Mouse (Mus musculus) forebrain, postnatal 0 days (tissue): Measurements from ENCODE around the gene Nfatc2ip. TPM values are rescaled to one million over a fixed set of nuclear protein-coding genes. Genes with fewer than 3 reads are reported as not detected.

Source experiments
- ATAC-seq: fragments of 200-750 bp; cut with Nextera tagmentation; 2 replicates; pipeline ENCODE4 v1.8.0; 2017; ENCODE audit warnings: mild to moderate bottlenecking, moderate library complexity
- DNase-seq: peaks from one replicate; pipeline ENCODE4 v3.0.0-alpha.2; 2015
- H3K27ac ChIP-seq: fragments of 300-500 bp; sonication (generic); 2 replicates; pipeline ENCODE4 v1.5.1; 2014; ENCODE audit warnings: low read depth, mild to moderate bottlenecking, antibody characterized with exemption, low read length, moderate library complexity, mixed read lengths
- H3K27me3 ChIP-seq: fragments of 300-500 bp; sonication (generic); 2 replicates; pipeline ENCODE4 v1.6.1; 2014; ENCODE audit warnings: mild to moderate bottlenecking, low read length, mixed read lengths; ENCODE audit not compliant: insufficient read depth
- H3K36me3 ChIP-seq: fragments of 300-500 bp; sonication (generic); 2 replicates; pipeline ENCODE4 v1.6.1; 2014; ENCODE audit warnings: mild to moderate bottlenecking, moderate library complexity; ENCODE audit not compliant: insufficient read depth
- H3K4me1 ChIP-seq: fragments of 300-500 bp; sonication (generic); 2 replicates; pipeline ENCODE4 v1.6.1; 2014; ENCODE audit warnings: antibody characterized with exemption; ENCODE audit not compliant: insufficient read depth
- H3K4me2 ChIP-seq: fragments of 300-500 bp; sonication (generic); 2 replicates; pipeline ENCODE4 v1.6.1; 2014; ENCODE audit warnings: low read depth, mild to moderate bottlenecking, moderate library complexity
- H3K4me3 ChIP-seq: fragments of 300-500 bp; sonication (generic); 2 replicates; pipeline ENCODE4 v1.5.1; 2014; ENCODE audit warnings: low read depth, low read length, mixed read lengths
- H3K9ac ChIP-seq: fragments of 300-500 bp; sonication (generic); 2 replicates; pipeline ENCODE4 v1.6.1; 2014; ENCODE audit warnings: mild to moderate bottlenecking
- H3K9me3 ChIP-seq: fragments of 300-500 bp; sonication (generic); 2 replicates; pipeline ENCODE4 v1.6.1; 2016; ENCODE audit warnings: low read length
- CTCF ChIP-seq: sonication (generic); IDR thresholded peaks from 2 replicates; pipeline ENCODE4 v1.5.1; 2016; ENCODE audit warnings: antibody characterized with exemption, control low read depth, low read depth
- WGBS: fragments of 180-500 bp; shearing (Covaris S2); extraction: QIAGEN DNeasy Blood & Tissue Kit; methylation state at CpG from one replicate; pipeline ENCODE4 v1.1.7; 2014; 5-methylcytosine and 5-hydroxymethylcytosine counted together
- polyA plus RNA-seq: library from polyadenylated mRNA; unstranded; fragments of >200 nt; fragmentation: Nextera tagmentation; extraction: Ambion mirVana; gene quantifications from 2 replicates; pipeline ENCODE4 v1.2.1, GENCODE M21; 2015
- total RNA-seq: library from RNA; depleted of rRNA; stranded (reverse); fragments of >200 nt; gene quantifications from 2 replicates; pipeline ENCODE4 v1.2.3, GENCODE M21; 2014

Nfatc2ip gene
- total and polyA plus RNA-seq, 2 experiments from 2014 or later: 2.4 to 5.2 TPM

DNA sequence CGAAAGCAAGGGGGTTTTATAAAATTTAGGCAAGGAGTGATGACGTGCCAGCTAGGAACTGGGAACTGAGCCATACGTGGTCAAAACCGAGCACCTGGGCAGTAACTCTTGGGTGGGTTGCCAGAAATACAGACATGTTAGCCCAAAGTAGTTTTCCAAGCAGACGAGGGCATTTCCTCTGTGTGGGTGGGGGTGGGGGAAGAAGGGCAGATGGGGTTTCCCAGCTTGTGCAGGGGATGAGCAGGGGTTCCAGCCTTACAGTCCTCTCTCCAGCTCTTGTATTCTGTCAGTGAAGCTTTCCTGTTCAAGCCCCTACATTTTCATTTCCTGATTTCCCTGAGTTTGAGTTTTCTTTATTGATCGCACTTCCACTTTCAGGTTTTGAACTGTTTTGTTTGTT, 27.6 kb upstream of the Nfatc2ip start:
- Histone ChIP-seq H3K27ac (no peak overlapping the region), H3K9ac (no peak overlapping the region), H3K36me3 (no peaks in the 10 kb centered on the region), H3K4me3 (no peak overlapping the region), H3K27me3 (no peaks in the 10 kb centered on the region), H3K4me1 (0 out of 2 replicates have a peak, but pooled peaks cover 7% of the 10 kb centered on the region), H3K4me2 (no peak overlapping the region), H3K9me3 (no peaks in the 10 kb centered on the region)
- no peak for DNase-seq
- no peak for TF ChIP-seq CTCF
- no peak for ATAC-seq
- WGBS: 88% methylated on average over 6 of the region's 6 CpGs

DNA sequence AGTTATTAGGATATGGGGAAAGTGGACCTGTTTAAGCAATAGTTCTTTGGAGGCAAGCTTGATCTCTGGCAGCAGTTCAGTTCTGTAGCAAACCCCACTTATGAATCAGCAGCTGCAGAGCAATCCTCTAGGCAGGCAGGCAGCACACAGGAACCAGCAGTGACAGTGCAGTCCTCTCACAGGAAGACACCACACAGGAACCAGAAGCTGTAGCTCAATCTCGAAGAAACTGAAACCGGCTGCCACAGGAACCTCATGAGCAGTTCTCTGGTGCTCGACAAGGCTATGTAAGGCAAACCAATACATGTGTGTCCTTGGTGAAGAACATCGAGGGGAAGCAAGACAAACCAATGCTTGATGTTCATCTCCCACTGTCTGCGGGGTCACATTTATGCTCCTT, 25.2 kb upstream of the Nfatc2ip start:
- TF ChIP-seq CTCF: no peak
- no peak for ATAC-seq
- WGBS: 86% methylated on average over 5 of the region's 5 CpGs

DNA sequence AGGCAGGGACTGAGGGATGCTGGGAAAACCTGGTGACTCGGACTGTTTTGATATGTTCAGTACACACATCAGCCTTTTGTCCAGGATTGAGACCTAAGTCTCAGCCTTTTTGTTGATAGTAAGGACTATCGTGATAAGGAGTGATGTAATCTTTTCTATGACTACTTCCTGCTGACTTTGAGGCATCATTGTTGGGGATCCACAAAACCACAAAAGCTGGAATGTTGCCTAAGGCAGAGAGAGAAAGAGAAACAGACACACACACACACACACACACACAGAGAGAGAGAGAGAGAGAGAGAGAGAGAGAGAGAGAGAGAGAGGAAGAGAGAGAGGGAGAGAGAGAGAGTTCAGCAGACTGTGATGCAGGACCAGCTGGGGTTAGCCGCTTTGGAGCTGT, 22.0 kb upstream of the Nfatc2ip start:
- no peak overlapping the region for H3K27ac ChIP-seq
- no peak overlapping the region for H3K4me2 ChIP-seq
- no peak for TF ChIP-seq CTCF
- WGBS: 47% methylated on average over 3 of the region's 3 CpGs
- H3K27me3 ChIP-seq: no peaks in the 10 kb centered on the region
- H3K4me1 ChIP-seq: no peaks in the 10 kb centered on the region
- H3K9me3 ChIP-seq: no peaks in the 10 kb centered on the region
- ATAC-seq: no peak
- no peaks in the 10 kb centered on the region for H3K36me3 ChIP-seq
- DNase-seq: no peak
- H3K9ac ChIP-seq: no peak overlapping the region
- H3K4me3 ChIP-seq: no peak overlapping the region

More for the DNA sequence above, 25.2 kb upstream of the Nfatc2ip start:
- Histone ChIP-seq H3K27ac (no peak overlapping the region), H3K9ac (no peak overlapping the region), H3K9me3 (no peaks in the 10 kb centered on the region), H3K4me3 (no peak overlapping the region), H3K4me2 (no peak overlapping the region), H3K36me3 (no peaks in the 10 kb centered on the region), H3K27me3 (no peaks in the 10 kb centered on the region), H3K4me1 (no peaks in the 10 kb centered on the region)
- DNase-seq: no peak

DNA sequence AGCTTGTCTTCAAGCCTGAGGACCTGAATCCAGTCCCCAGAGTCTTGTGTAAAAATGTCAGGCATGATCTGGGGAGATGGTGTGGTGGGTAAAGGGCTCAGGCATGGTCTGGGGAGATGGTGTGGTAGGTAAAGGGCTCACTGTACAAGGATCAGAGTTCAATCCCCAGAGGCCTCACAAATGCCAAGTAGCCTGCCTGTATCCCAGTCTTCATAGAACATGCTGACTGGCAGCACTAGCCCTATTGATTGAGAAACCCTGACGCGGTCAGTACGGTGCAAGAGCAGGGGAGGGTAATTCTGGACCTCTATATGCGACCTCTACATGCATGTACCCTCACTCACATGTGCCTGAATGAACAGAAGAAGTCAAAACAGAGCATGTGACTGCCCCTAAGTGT, 21.1 kb upstream of the Nfatc2ip start:
- no peak for DNase-seq
- no peak overlapping the region for H3K4me3 ChIP-seq
- no peaks in the 10 kb centered on the region for H3K9me3 ChIP-seq
- H3K27me3 ChIP-seq: no peaks in the 10 kb centered on the region
- no peaks in the 10 kb centered on the region for H3K36me3 ChIP-seq
- WGBS: 74% methylated on average over 4 of the region's 4 CpGs
- ATAC-seq: no peak
- H3K4me1 ChIP-seq: no peaks in the 10 kb centered on the region
- no peak overlapping the region for H3K4me2 ChIP-seq
- TF ChIP-seq CTCF: no peak
- H3K9ac ChIP-seq: no peak overlapping the region
- no peak overlapping the region for H3K27ac ChIP-seq

DNA sequence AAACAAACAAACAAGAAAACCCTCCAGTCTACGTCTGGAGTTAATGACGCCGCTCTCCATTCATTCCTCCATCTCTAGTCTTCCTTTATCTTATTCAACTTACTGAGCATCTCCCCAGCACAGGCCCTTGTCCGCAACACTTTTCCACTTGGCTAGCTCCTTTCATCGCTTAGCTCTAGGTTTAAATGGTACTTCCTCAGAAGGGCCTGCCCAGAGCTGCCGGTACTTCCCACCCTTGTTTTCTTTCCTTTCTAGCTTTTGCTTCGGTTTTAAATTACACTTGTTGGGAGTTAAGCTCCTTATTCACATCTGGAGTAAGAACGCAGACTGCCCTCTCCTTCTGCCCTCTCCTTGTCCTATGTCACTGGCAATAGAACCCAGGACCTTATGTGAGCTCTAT, 20.5 kb upstream of the Nfatc2ip start:
- Histone ChIP-seq H3K9me3 (no peaks in the 10 kb centered on the region), H3K27me3 (no peaks in the 10 kb centered on the region), H3K4me3 (no peak overlapping the region), H3K4me2 (no peak overlapping the region), H3K4me1 (no peaks in the 10 kb centered on the region), H3K36me3 (no peaks in the 10 kb centered on the region), H3K9ac (no peak overlapping the region), H3K27ac (no peak overlapping the region)
- TF ChIP-seq CTCF: no peak
- DNase-seq: no peak
- ATAC-seq: no peak
- WGBS: 5% methylated on average over 8 of the region's 8 CpGs

DNA sequence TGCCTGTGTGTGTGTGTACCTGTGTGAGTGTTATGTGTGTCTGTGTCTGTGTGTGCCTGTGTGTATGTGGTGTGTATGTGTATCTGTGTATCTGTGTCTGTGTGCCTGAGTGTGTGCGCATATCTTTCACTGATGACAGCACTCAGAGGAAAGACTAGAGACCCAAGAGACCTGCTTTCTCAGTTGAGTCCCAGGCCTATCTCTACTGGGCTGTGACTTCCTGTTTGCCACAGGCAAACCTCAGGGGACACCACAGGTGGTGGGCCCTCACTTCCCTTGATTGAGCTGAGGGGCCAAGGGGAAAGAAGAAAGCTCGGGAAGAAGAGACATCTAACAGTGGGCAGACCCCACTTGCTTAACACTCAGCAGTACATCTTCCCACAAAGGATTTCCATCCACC, 20.1 kb upstream of the Nfatc2ip start:
- DNase-seq (no peak), ATAC-seq (no peak)
- 43% methylated on average over 2 of the region's 2 CpGs for WGBS
- Histone ChIP-seq H3K4me3 (no peak overlapping the region), H3K9me3 (no peaks in the 10 kb centered on the region), H3K4me2 (no peak overlapping the region), H3K9ac (no peak overlapping the region), H3K27ac (no peak overlapping the region), H3K27me3 (no peaks in the 10 kb centered on the region), H3K36me3 (no peaks in the 10 kb centered on the region), H3K4me1 (no peaks in the 10 kb centered on the region)
- no peak for TF ChIP-seq CTCF

DNA sequence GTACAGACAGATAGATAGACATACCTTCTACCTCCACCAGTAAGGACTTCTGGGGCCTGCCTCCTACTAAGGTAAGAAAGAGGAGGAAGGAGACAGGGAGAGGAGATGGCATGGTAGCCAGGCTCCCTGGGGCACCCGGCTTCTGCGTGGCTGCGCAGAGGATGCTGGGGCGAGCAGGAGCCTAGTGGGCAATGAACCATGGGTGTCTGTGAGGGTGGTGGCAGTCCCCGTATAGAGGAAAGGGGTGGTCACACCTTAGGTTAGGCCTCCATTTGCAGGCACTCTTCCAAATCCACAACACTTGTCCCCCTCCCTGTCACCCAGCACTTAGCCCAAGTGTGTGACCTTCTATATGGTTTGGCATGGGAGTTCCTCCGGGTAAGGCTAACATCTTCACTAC, 18.2 kb upstream of the Nfatc2ip start, which contains the start of gene Cd19:
TSS of gene Cd19 (minus strand) at position 165 of the 400 bp plus-strand sequence.
- ATAC-seq (no peak), DNase-seq (no peak)
- Histone ChIP-seq H3K9me3 (no peaks in the 10 kb centered on the region), H3K4me1 (no peaks in the 10 kb centered on the region), H3K4me3 (no peak within 1 kb of the TSS), H3K4me2 (no peak within 1 kb of the TSS), H3K27ac (no peak within 1 kb of the TSS), H3K9ac (no peak within 1 kb of the TSS), H3K36me3 (no peaks in the 10 kb centered on the region), H3K27me3 (no peaks in the 10 kb centered on the region)
- 93% methylated on average over 6 of the region's 6 CpGs for WGBS
- TF ChIP-seq CTCF: no peak

DNA sequence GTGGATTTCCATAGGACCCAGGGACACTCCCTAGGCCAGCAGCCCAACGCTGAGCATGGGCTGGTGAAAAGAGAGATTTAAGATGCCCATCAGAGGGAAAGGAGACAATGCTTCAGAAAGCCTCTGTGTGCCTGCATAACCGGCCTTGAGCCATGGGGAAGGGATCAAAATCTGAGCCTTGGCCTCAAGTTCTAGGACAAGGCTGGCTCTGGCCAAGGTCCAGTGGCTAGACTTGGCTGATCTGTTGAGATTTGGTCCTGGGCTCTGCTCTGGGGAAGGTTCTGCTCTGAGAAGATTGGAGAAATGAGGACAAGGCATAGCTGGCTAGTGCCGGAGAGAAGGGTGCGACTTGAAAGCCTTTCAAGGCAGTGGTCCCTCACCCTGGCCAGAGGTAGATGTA, 14.5 kb upstream of the Nfatc2ip start:
- Histone ChIP-seq H3K27me3 (no peaks in the 10 kb centered on the region), H3K27ac (no peak overlapping the region), H3K4me1 (no peaks in the 10 kb centered on the region), H3K36me3 (no peaks in the 10 kb centered on the region), H3K4me2 (no peak overlapping the region), H3K4me3 (no peak overlapping the region), H3K9ac (no peak overlapping the region), H3K9me3 (no peaks in the 10 kb centered on the region)
- DNase-seq (no peak), ATAC-seq (no peak)
- no peak for TF ChIP-seq CTCF
- 93% methylated on average over 4 of the region's 4 CpGs for WGBS
